In genomic region chr11:52335263-52335662, GRCm38 (mm10) we compare ENCODE assay signal across 13 mouse cellular contexts. TPM values are rescaled to one million over a fixed set of nuclear protein-coding genes. Genes with fewer than 3 reads are reported as not detected.
A peak's percentile ranks its signal among the peaks of the same experiment; 100 is the strongest.
DNase-seq lines count a peak whose midpoint lies in the region; ATAC-seq and TF ChIP-seq lines count a peak whose summit lies in the region.
"Had no signal": no experiment of that assay in that cellular context is flagged by ENCODE, and none has a peak within 500 bp of the region (broad histone marks: within the 10 kb centered on the region; RNA-seq: fewer than 3 reads in every experiment).

No protein-coding gene starts in this region.

- H3K4me3 ChIP-seq in forebrain, postnatal 0 days (ENCODE audit: low read depth, low read length), result no peak overlapping the region
- H3K4me3 ChIP-seq in forebrain, embryonic 12.5 days (replicated peaks), result no peak overlapping the region
- H3K4me3 ChIP-seq in lung, embryonic 14.5 days (ENCODE audit: low read depth, low read length), result no peak overlapping the region
- no peak overlapping the region for H3K4me3 ChIP-seq in E14TG2a.4 (replicated peaks; ENCODE audit: low read length)
- no peak overlapping the region for H3K4me3 ChIP-seq in intestine, postnatal 0 days (ENCODE audit: low read depth, low read length)
- H3K4me3 ChIP-seq: hindbrain, embryonic 15.5 days; liver, embryonic 13.5 days had no signal

- no peak for DNase-seq in forebrain, postnatal 0 days
- DNase-seq in lung, embryonic 14.5 days, result no peak
- DNase-seq in lung, adult 18-20 months, result no peak
- no peak for DNase-seq in embryo, embryonic 10 days (ENCODE audit: low spot score)
- no peak for DNase-seq in kidney, postnatal 36 days
- DNase-seq: gastrocnemius, postnatal 36 days; kidney, adult 9 months; liver, embryonic 13.5 days had no signal

- 87% methylated on average over 4 of the region's 4 CpGs for WGBS in forebrain, postnatal 0 days
- WGBS in forebrain, embryonic 12.5 days, result 87% methylated on average over 4 of the region's 4 CpGs
- 84% methylated on average over 4 of the region's 4 CpGs for WGBS in lung, embryonic 14.5 days
- WGBS in intestine, postnatal 0 days, result 85% methylated on average over 4 of the region's 4 CpGs

- H3K9me3 ChIP-seq in forebrain, postnatal 0 days (ENCODE audit: low read length), result no peaks in the 10 kb centered on the region
- no peaks in the 10 kb centered on the region for H3K9me3 ChIP-seq in forebrain, embryonic 12.5 days
- no peaks in the 10 kb centered on the region for H3K9me3 ChIP-seq in lung, embryonic 14.5 days (ENCODE audit: low read depth, low read length)
- no peaks in the 10 kb centered on the region for H3K9me3 ChIP-seq in E14TG2a.4 (ENCODE audit: low read length)
- H3K9me3 ChIP-seq in intestine, postnatal 0 days (ENCODE audit: control insufficient read depth), result no peaks in the 10 kb centered on the region
- H3K9me3 ChIP-seq: hindbrain, embryonic 15.5 days; liver, embryonic 13.5 days had no signal

- no peaks in the 10 kb centered on the region for H3K27me3 ChIP-seq in forebrain, postnatal 0 days (ENCODE audit: insufficient read depth, low read length)
- H3K27me3 ChIP-seq in forebrain, embryonic 12.5 days, result no peaks in the 10 kb centered on the region
- H3K27me3 ChIP-seq in lung, embryonic 14.5 days (ENCODE audit: insufficient read depth, low read length), result no peaks in the 10 kb centered on the region
- no peaks in the 10 kb centered on the region for H3K27me3 ChIP-seq in E14TG2a.4 (ENCODE audit: insufficient read depth, low read length)
- no peaks in the 10 kb centered on the region for H3K27me3 ChIP-seq in intestine, postnatal 0 days (replicated peaks; ENCODE audit: control insufficient read depth, insufficient read depth, low read length)
- H3K27me3 ChIP-seq: hindbrain, embryonic 15.5 days had no signal

- no peak overlapping the region for H3K27ac ChIP-seq in forebrain, postnatal 0 days (ENCODE audit: low read depth, low read length)
- H3K27ac ChIP-seq in forebrain, embryonic 12.5 days, result no peak overlapping the region
- H3K27ac ChIP-seq in lung, embryonic 14.5 days (ENCODE audit: low read depth), result 0 out of 2 replicates have a peak overlapping the region, but pooled peaks have one; percentile 3
- H3K27ac ChIP-seq in intestine, postnatal 0 days (ENCODE audit: low read depth, low read length), result no peak overlapping the region
- H3K27ac ChIP-seq: hindbrain, embryonic 15.5 days; liver, embryonic 13.5 days had no signal

- H3K36me3 ChIP-seq in forebrain, postnatal 0 days (ENCODE audit: insufficient read depth), result no peaks in the 10 kb centered on the region
- no peaks in the 10 kb centered on the region for H3K36me3 ChIP-seq in forebrain, embryonic 12.5 days (replicated peaks)
- no peaks in the 10 kb centered on the region for H3K36me3 ChIP-seq in lung, embryonic 14.5 days (ENCODE audit: insufficient read depth)
- H3K36me3 ChIP-seq in E14TG2a.4 (ENCODE audit: insufficient read depth, low read length), result no peaks in the 10 kb centered on the region
- H3K36me3 ChIP-seq in intestine, postnatal 0 days (ENCODE audit: control insufficient read depth, insufficient read depth), result no peaks in the 10 kb centered on the region
- H3K36me3 ChIP-seq: hindbrain, embryonic 15.5 days; liver, embryonic 13.5 days had no signal

- H3K9ac ChIP-seq in forebrain, postnatal 0 days, result no peak overlapping the region
- no peak overlapping the region for H3K9ac ChIP-seq in forebrain, embryonic 12.5 days
- no peak overlapping the region for H3K9ac ChIP-seq in lung, embryonic 14.5 days
- no peak overlapping the region for H3K9ac ChIP-seq in intestine, postnatal 0 days (ENCODE audit: low read depth, low read length)
- H3K9ac ChIP-seq: hindbrain, embryonic 15.5 days; liver, embryonic 13.5 days had no signal

- peaks cover 7% of the 10 kb centered on the region for H3K4me1 ChIP-seq in forebrain, postnatal 0 days (ENCODE audit: insufficient read depth)
- H3K4me1 ChIP-seq in forebrain, embryonic 12.5 days, result peaks cover 18% of the 10 kb centered on the region; the same call in 1 of the 2 replicates
- H3K4me1 ChIP-seq in lung, embryonic 14.5 days (ENCODE audit: insufficient read depth), result no peaks in the 10 kb centered on the region; the same call in 1 of the 2 replicates
- peaks cover 83% of the 10 kb centered on the region for H3K4me1 ChIP-seq in E14TG2a.4 (replicated peaks; ENCODE audit: low read depth, low read length)
- no peaks in the 10 kb centered on the region for H3K4me1 ChIP-seq in intestine, postnatal 0 days (replicated peaks; ENCODE audit: control insufficient read depth, insufficient read depth, low read length)
- H3K4me1 ChIP-seq: liver, embryonic 13.5 days had no signal

- no peak for ATAC-seq in forebrain, postnatal 0 days
- ATAC-seq in forebrain, embryonic 12.5 days (ENCODE audit: low FRiP score), result no peak
- no peak for ATAC-seq in lung, embryonic 14.5 days (ENCODE audit: insufficient read depth)
- no peak for ATAC-seq in intestine, postnatal 0 days
- ATAC-seq: midbrain, embryonic 16.5 days had no signal

- TF ChIP-seq CTCF in forebrain, postnatal 0 days (IDR thresholded peaks at IDR 0.05; ENCODE audit: low read depth), result peak; percentile 37
- TF ChIP-seq CTCF in lung, embryonic 14.5 days (IDR thresholded peaks at IDR 0.05; ENCODE audit: low read depth), result peak; percentile 34
- TF ChIP-seq CTCF in E14TG2a.4 (conservative IDR thresholded peaks at IDR 0.05; ENCODE audit: low read length), result peak; percentile 67
- peak; percentile 38; the same call in 1 of the 2 replicates for TF ChIP-seq CTCF in intestine, postnatal 0 days (IDR thresholded peaks at IDR 0.05; ENCODE audit: low read depth)

- no peak overlapping the region for H3K4me2 ChIP-seq in forebrain, postnatal 0 days (ENCODE audit: low read depth)
- no peak overlapping the region for H3K4me2 ChIP-seq in forebrain, embryonic 12.5 days
- no peak overlapping the region for H3K4me2 ChIP-seq in lung, embryonic 14.5 days
- H3K4me2 ChIP-seq in intestine, postnatal 0 days (replicated peaks; ENCODE audit: low read depth), result no peak overlapping the region
- H3K4me2 ChIP-seq: hindbrain, embryonic 15.5 days; liver, embryonic 13.5 days had no signal

RNA-seq across cellular contexts. Expression of gene Vdac1, which starts 25.4 kb away (rescaled TPM):
- total RNA-seq in forebrain, postnatal 0 days (2014; rRNA removed), result 306 and 330 TPM in 2 replicates
- polyA plus RNA-seq in forebrain, postnatal 0 days (2015; fragmentation: Nextera tagmentation; extraction: Ambion mirVana), result 327 and 401 TPM in 2 replicates
- polyA plus RNA-seq in forebrain, embryonic 12.5 days (2016; fragmentation: Nextera tagmentation; extraction: Ambion mirVana), result 206 and 214 TPM in 2 replicates
- 219 TPM in 2 replicates for polyA plus RNA-seq in lung, embryonic 14.5 days (2014; fragmentation: Nextera tagmentation; extraction: Ambion mirVana)
- polyA plus RNA-seq in intestine, postnatal 0 days (2015; fragmentation: Nextera tagmentation; extraction: Ambion mirVana), result 175 and 180 TPM in 2 replicates

RNA-seq across cellular contexts. Expression of gene Tcf7, which starts 52.4 kb away (rescaled TPM):
- 1.6 and 2.3 TPM in 2 replicates for total RNA-seq in forebrain, postnatal 0 days (2014; rRNA removed)
- 4.4 and 4.6 TPM in 2 replicates for polyA plus RNA-seq in forebrain, postnatal 0 days (2015; fragmentation: Nextera tagmentation; extraction: Ambion mirVana)
- polyA plus RNA-seq in forebrain, embryonic 12.5 days (2016; fragmentation: Nextera tagmentation; extraction: Ambion mirVana), result 5.4 TPM in 2 replicates
- 64.2 and 68.8 TPM in 2 replicates for polyA plus RNA-seq in lung, embryonic 14.5 days (2014; fragmentation: Nextera tagmentation; extraction: Ambion mirVana)
- 3.3 TPM in 2 replicates for polyA plus RNA-seq in intestine, postnatal 0 days (2015; fragmentation: Nextera tagmentation; extraction: Ambion mirVana)

Comparison
In these comparisons a context has a peak if more than half of its experiments do, and no peak if none do; other contexts are left out.
1. RNA of gene Tcf7, which starts 52.4 kb away (polyA plus RNA-seq): 64.2 to 68.8 TPM in lung, embryonic 14.5 days; 5.4 TPM in forebrain, embryonic 12.5 days, 4.4 to 4.6 TPM in forebrain, postnatal 0 days and 3.3 TPM in intestine, postnatal 0 days; every median in the first group is over 10 times any median in the second.
2. Peak in every context shown above with its lines, with median percentiles within 50 percentile points of each other: CTCF ChIP-seq.